Mouse (Mus musculus) Patski (cell line): ENCODE results near the gene Usp33. TPM values are rescaled to one million over a fixed set of nuclear protein-coding genes. Genes with fewer than 3 reads are reported as not detected.
A peak's percentile ranks its signal among the peaks of the same experiment; 100 is the strongest.

Source experiments
- ATAC-seq: fragments of 100-300 bp; one replicate; pipeline ENCODE4 v1.8.0; 2021
- CTCF ChIA-PET: fragments of 350-600 bp; sonication (Branson Sonifier 250); formaldehyde crosslinking; loops from one replicate; lab custom pipeline; 2022; ENCODE audit warnings: inconsistent platforms; lab: Charles Lee
- POLR2A ChIA-PET: fragments of 350-600 bp; sonication (Branson Sonifier 250); formaldehyde crosslinking; loops from one replicate; lab custom pipeline; 2022; ENCODE audit warnings: antibody characterized with exemption, inconsistent platforms; lab: Charles Lee
- DNase-seq: peaks from one replicate; pipeline ENCODE4 v3.0.0-alpha.2; 2011; ENCODE audit warnings: low read depth, low spot score
- H3K27me3 ChIP-seq: fragments of 371-371 bp; one replicate; pipeline ENCODE4 v1.5.1; 2021
- CTCF ChIP-seq: fragments of 100-300 bp; IDR thresholded peaks from one replicate; pipeline ENCODE4 v1.5.1; 2021
- in situ Hi-C: fragments of 300-500 bp; cut with MboI; formaldehyde crosslinking; loops from 3 replicates; pipeline ENCODE4 v1.11.1; 2018; ENCODE audit warnings: low pct_unique_long_range_greater_than_20kb, mixed read lengths
- polyA plus RNA-seq: library from polyadenylated mRNA; unstranded; gene quantifications from one replicate; pipeline ENCODE4 v1.2.3, GENCODE M21; 2021

Usp33 gene
- polyA plus RNA-seq, 1 experiment from 2014 or later = 90.3 TPM

DNA sequence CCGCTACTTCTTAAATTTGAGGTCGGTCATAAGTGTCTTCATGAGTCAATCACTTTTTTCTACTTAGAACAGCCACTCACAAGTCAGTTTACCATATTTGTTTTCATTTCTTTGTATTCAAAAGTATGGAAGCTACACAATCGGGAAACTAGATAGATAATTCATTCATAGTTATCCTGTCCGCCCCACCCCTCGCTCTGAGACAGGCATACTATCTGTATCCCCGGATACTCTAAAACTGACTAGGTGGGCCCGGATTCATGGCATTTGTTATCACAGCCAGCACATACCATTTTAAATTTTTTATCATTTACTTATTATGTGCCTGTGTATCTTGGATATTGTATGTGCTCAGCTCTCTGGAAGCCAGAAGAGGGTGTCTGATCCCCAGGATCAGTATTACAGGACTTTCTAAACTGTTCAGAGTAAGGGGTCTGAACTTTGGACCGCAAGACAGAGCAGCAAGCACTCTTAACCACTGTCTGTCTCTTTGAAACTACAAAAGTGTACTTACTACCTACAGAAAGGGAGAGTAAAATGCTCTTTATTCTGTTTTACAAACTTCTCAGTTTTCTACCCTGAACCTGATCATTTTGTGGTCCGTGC is 51.2 kb downstream of the Usp33 start:
- ChIA-PET CTCF (interaction anchor here (0.7 to 5.6 kb wide), 9 partner anchors 62 to 364 kb away, joined by 3 to 44 read pairs (median 4); no protein-coding TSS in a partner anchor), POLR2A (interaction anchor here (0.6 to 2.3 kb wide), 10 partner anchors 9 to 355 kb away, joined by 3 to 8 read pairs (median 4); no protein-coding TSS in a partner anchor)
- no peak for ATAC-seq
- TF ChIP-seq CTCF = no peak
- no peak for DNase-seq
- in situ Hi-C loops = loop anchor here (5.0 to 10.0 kb wide), 2 partner anchors 77 to 320 kb away; no protein-coding TSS in a partner anchor
- H3K27me3 ChIP-seq = no peaks in the 10 kb centered on the region

DNA sequence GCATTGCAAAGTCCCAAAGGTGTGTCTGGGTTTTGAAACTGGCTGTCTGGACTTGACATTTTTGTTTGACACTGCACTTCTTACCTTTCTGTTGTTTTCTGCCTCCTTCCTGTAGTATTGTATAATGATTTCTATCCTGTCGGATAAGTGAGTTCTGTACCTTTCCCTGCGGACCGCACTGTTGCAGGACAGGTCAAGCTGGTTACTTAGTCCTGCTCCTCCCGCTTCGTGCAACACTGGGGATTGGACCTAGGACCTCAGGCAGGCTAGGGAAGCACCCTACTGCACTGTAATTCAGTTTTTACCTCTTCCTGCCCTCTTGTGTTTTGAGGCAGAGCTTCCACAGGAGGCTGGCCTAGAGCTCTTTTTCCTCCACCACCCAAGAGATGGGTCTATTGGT is 54.2 kb downstream of the Usp33 start:
- POLR2A ChIA-PET = interaction anchor here (0.7 to 2.3 kb wide), 2 partner anchors 34 to 167 kb away, joined by 3 to 5 read pairs; no protein-coding TSS in a partner anchor
- no peak for TF ChIP-seq CTCF
- CTCF ChIA-PET = interaction anchor here (0.9 to 4.7 kb wide), 6 partner anchors 18 to 349 kb away, joined by 3 to 18 read pairs (median 4); no protein-coding TSS in a partner anchor
- DNase-seq (no peak), ATAC-seq (no peak)
- no peaks in the 10 kb centered on the region for H3K27me3 ChIP-seq
- in situ Hi-C loops = no loop called here

DNA sequence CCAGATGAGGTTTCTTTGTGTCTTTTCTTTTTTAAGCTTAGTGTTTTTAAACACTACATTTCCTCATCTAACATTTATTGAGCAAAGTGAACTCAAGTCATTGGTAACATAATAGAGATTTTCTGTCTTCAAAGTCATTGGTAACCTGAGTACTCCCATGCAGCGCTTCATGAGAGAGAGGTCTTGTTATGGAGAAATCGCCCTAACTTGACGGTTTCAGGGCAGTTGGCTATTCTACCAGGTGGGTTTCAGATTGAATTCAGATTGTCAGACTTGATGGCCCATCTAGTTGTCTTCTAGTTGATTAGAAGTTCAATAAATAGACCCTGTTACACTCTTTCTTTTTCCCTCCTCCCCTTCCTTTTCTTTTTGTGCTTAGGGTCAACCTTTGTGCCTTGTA is 54.6 kb downstream of the Usp33 start:
- TF ChIP-seq CTCF = no peak
- no peaks in the 10 kb centered on the region for H3K27me3 ChIP-seq
- no peak for DNase-seq
- in situ Hi-C loops = no loop called here
- ChIA-PET POLR2A (interaction anchor here (0.7 to 2.3 kb wide), 2 partner anchors 33 to 166 kb away, joined by 3 to 5 read pairs; no protein-coding TSS in a partner anchor), CTCF (interaction anchor here (0.9 to 4.7 kb wide), 7 partner anchors 17 to 349 kb away, joined by 3 to 18 read pairs (median 4); no protein-coding TSS in a partner anchor)
- ATAC-seq = no peak

DNA sequence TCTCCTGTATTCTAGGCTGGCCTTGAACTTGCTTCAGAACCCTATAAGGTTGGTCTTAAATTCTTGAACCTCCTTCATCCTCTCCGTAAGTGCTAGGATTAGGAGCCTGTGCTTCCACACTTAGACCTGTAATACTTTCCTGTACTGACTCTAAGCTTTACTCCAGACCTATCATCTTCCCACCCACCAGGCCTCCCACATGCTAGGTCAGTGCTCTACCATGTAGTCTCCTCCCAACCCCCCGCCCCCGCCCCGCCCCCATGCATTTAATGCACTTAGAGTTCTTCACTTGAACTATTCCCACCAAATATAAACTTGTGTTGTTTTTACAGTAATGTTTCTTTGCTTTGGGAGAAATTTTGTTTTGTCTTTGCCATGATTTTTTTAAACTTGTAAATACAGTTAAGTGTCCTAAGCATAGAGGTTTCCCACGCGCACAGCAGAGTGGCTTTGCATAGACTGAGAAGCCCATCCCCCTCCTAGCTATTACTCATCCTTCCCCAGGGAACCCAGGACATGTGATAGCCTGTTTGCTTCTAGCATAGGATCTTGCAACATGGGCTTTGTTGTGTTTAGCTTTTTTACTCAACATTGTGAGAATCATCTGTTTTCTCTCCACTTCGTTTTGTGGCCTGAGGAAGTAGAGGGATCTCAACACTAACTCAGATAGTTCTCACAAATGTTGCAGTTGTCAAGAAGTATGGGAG is 55.8 kb downstream of the Usp33 start:
- H3K27me3 ChIP-seq = no peaks in the 10 kb centered on the region
- in situ Hi-C loops = no loop called here
- DNase-seq (peak; percentile 88), ATAC-seq (peak; percentile 67)
- ChIA-PET POLR2A (interaction anchor here (0.5 to 2.3 kb wide), 2 partner anchors 10 to 32 kb away, joined by 3 to 5 read pairs; no protein-coding TSS in a partner anchor), CTCF (interaction anchor here (0.6 to 4.7 kb wide), 6 partner anchors 9 to 305 kb away, joined by 3 to 18 read pairs (median 3); no protein-coding TSS in a partner anchor)
- TF ChIP-seq CTCF = no peak

DNA sequence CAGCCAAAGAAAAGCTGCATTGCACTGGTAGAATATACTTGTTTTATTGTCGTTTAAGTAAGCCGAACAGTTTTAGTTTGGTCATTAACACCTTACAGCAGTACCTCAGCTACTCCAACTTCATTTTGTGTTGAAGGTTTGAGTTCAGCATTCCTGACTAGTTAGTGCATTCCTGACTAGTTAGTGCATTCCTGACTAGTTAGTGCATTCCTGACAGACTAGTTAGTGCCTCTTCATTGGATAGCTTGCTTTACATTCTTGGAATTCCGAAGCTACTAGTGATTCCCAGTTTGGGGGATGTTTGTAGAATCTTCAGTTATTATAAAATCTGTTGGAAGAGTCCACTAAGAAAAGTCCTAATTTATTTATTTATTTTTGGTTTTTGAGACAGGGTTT is 56.4 kb downstream of the Usp33 start:
- TF ChIP-seq CTCF = no peak
- no peaks in the 10 kb centered on the region for H3K27me3 ChIP-seq
- ChIA-PET CTCF (interaction anchor here (0.8 to 4.7 kb wide), 4 partner anchors 9 to 72 kb away, joined by 3 to 18 read pairs (median 4); no protein-coding TSS in a partner anchor), POLR2A (interaction anchor here (0.5 to 2.3 kb wide), 2 partner anchors 9 to 32 kb away, joined by 3 to 5 read pairs; no protein-coding TSS in a partner anchor)
- ATAC-seq (no peak), DNase-seq (no peak)
- in situ Hi-C loops = no loop called here

DNA sequence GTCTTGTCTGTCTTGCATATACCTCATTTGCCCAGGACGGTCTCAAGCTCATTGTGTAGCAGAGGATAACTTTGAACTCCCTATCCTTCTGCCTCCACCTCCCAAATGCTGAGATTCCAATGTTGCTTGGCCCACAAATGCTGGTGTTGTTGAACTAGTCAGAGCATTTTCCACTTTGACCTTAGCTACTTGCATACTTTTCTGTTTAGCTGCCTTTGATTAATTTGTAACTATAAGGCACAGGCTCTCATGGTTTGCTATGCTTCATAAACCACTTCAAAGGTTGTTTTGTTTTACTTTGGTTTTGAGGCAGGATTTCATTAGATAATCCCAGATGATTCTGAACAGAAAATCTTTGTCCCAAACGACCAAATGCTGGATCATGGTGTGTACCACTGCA is 57.5 kb downstream of the Usp33 start:
- TF ChIP-seq CTCF = no peak
- ChIA-PET CTCF (interaction anchor here (0.6 to 4.7 kb wide), 7 partner anchors 8 to 384 kb away, joined by 3 to 18 read pairs (median 5); partner anchors contain the start of gene Zzz3), POLR2A (interaction anchor here (1.4 to 2.6 kb wide), 2 partner anchors 10 to 319 kb away, joined by 4 to 8 read pairs; no protein-coding TSS in a partner anchor)
- ATAC-seq (peak; percentile 66), DNase-seq (peak; percentile 81)
- no peaks in the 10 kb centered on the region for H3K27me3 ChIP-seq
- in situ Hi-C loops = no loop called here

DNA sequence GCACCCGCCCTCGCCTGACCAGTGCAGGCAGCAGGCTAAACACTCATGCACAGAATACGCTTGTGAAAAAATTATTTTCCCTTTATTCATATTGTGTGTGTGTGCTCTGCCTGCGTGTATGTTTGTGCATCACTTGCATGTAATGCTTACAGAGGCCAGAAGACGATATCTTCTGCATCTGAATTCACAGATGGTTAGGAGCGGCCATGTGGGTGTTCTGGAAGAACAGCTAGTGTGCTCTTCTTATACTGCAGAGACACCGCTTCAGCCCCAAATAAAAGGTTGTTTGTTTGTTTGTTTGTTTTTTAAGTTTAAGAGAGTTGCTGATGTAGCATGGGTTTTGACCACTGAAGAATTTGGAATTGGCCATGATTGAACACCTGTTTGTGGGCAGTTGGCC is 59.1 kb downstream of the Usp33 start:
- in situ Hi-C loops = no loop called here
- no peaks in the 10 kb centered on the region for H3K27me3 ChIP-seq
- ATAC-seq = no peak
- ChIA-PET CTCF (interaction anchor here (0.7 to 3.8 kb wide), 6 partner anchors 9 to 28 kb away, joined by 3 to 13 read pairs (median 4); partner anchors contain the start of gene Zzz3), POLR2A (interaction anchor here (1.2 to 2.6 kb wide), 3 partner anchors 8 to 317 kb away, joined by 4 to 8 read pairs (median 6); no protein-coding TSS in a partner anchor)
- no peak for DNase-seq
- no peak for TF ChIP-seq CTCF

DNA sequence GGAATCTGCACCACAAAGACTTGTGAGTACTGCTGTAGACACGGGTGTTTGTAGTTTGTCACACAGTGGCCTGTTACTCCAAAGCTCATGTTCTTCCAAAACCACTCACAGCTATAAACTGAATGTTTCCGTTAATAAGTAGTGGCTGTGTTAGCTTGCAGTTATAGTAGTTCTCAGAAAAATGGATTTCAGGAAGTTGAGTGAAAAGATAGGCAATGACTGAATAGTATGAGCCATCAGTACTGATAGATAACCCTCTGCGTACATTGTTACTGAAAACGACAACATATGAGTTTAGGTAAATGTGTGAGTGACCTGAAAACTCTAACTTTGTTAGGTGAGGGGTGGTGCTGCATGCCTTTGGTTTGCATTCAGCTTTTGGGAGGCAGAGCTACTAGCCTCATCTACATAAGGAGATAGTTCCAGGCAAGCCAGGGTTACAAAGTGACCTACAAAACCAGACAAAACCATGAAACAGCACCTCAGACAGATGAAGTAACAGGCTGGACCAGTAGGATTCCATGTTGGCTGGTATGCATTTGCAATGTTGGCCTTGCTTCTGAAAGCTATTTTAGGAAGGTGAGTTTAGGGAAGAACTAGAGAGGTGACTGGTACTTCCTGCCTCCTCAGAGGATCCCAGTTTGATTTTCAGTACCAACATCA is 59.8 kb downstream of the Usp33 start:
- ATAC-seq = no peak
- in situ Hi-C loops = no loop called here
- CTCF ChIA-PET = interaction anchor here (0.7 to 3.8 kb wide), 10 partner anchors 8 to 317 kb away, joined by 3 to 13 read pairs (median 4); partner anchors contain the start of gene Zzz3
- no peak for DNase-seq
- H3K27me3 ChIP-seq = no peaks in the 10 kb centered on the region
- TF ChIP-seq CTCF = no peak
- POLR2A ChIA-PET = interaction anchor here (1.2 to 2.6 kb wide), 3 partner anchors 8 to 15 kb away, joined by 4 to 8 read pairs (median 6); no protein-coding TSS in a partner anchor

DNA sequence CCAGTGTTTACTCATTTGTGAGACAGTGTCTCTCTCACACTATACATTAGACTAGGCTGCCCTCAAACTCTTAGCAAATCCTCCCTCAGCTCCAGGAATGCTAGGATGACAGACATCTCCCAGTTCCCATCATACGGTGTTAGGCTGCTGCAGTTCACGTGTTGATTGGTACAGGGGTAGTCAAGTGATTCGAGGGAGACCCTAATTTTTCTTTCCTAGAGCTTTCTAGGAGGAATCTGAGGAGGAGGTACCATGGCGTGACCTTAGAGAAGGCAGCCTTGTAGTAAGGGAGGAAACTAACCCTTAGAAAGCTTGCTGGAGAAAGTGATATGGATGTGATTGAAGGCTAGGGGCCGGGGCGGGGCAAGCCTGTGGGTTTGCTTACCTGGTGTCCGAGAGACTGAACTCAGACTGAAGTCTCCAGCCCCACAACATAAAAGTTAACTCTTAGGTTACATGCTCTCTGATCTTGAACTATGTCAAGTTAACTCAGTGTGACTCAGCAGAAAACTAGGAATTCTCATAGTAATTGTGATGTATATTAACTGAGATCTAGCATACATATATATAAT is 64.8 kb downstream of the Usp33 start:
- no peaks in the 10 kb centered on the region for H3K27me3 ChIP-seq
- no peak for TF ChIP-seq CTCF
- ChIA-PET CTCF (interaction anchor here (1.1 kb wide), 1 partner anchor 13 kb away, joined by 3 read pairs; no protein-coding TSS in a partner anchor), POLR2A (no interaction called here)
- DNase-seq = no peak
- in situ Hi-C loops = no loop called here
- no peak for ATAC-seq
